Mouse (Mus musculus) heart, adult 11 months (tissue): ENCODE measurements around the gene Rag1.

Source experiments
- DNase-seq: peaks from one replicate; pipeline ENCODE4 v3.0.0; 2022

The Rag1 gene

GRCm38 (mm10) chr2:101638979-101639839 lies 10.1 kb downstream of the Rag1 start:
- no peak for DNase-seq

- DNase-seq, result peak; percentile 99
These were observed 20.7 kb downstream of the Rag1 start for GRCm38 (mm10) chr2:101628297-101629236.

GRCm38 (mm10) chr2:101627227-101627626 lies 22.1 kb downstream of the Rag1 start:
- no peak for DNase-seq

- DNase-seq, result no peak
These were observed 24.8 kb downstream of the Rag1 start, which contains the start of gene Rag2 for GRCm38 (mm10) chr2:101624526-101624925. Gene Rag2, plus strand, starts transcription at chr2:101624718.

GRCm38 (mm10) chr2:101624011-101624410 lies 25.3 kb downstream of the Rag1 start:
- DNase-seq, result no peak

- no peak for DNase-seq
These were observed 26.3 kb downstream of the Rag1 start for GRCm38 (mm10) chr2:101623042-101623441.

GRCm38 (mm10) chr2:101621611-101622010 lies 27.7 kb downstream of the Rag1 start:
- no peak for DNase-seq

GRCm38 (mm10) chr2:101620899-101621298 lies 28.4 kb downstream of the Rag1 start:
- no peak for DNase-seq

GRCm38 (mm10) chr2:101618373-101618772 lies 30.9 kb downstream of the Rag1 start:
- DNase-seq, result no peak

- no peak for DNase-seq
These were observed 33.6 kb downstream of the Rag1 start for GRCm38 (mm10) chr2:101615464-101616305.

GRCm38 (mm10) chr2:101610861-101611260 lies 38.4 kb downstream of the Rag1 start:
- no peak for DNase-seq

GRCm38 (mm10) chr2:101608232-101608894 lies 40.9 kb downstream of the Rag1 start:
- no peak for DNase-seq

- no peak for DNase-seq
These were observed 46.2 kb downstream of the Rag1 start for GRCm38 (mm10) chr2:101603099-101603498.

GRCm38 (mm10) chr2:101600703-101601102 lies 48.6 kb downstream of the Rag1 start:
- DNase-seq, result peak; percentile 92

- DNase-seq, result peak; percentile 85
These were observed 50.8 kb downstream of the Rag1 start for GRCm38 (mm10) chr2:101598190-101599181.

- no peak for DNase-seq
These were observed 52.1 kb downstream of the Rag1 start for GRCm38 (mm10) chr2:101597186-101597585.

GRCm38 (mm10) chr2:101594681-101595080 lies 54.6 kb downstream of the Rag1 start:
- DNase-seq, result peak; percentile 68

- peak; percentile 16 for DNase-seq
These were observed 56.4 kb downstream of the Rag1 start for GRCm38 (mm10) chr2:101592886-101593285.

- DNase-seq, result peak; percentile 40
These were observed 57.1 kb downstream of the Rag1 start for GRCm38 (mm10) chr2:101592023-101592841.

GRCm38 (mm10) chr2:101591356-101591755 lies 57.9 kb downstream of the Rag1 start:
- DNase-seq, result peak; percentile 27
